Comparison of ENCODE assay signal across 8 mouse cellular contexts in genomic region chr7:45704046-45704559, GRCm38 (mm10). TPM values are rescaled to one million over a fixed set of nuclear protein-coding genes. Genes with fewer than 3 reads are reported as not detected.
DNase-seq lines count a peak whose midpoint lies in the region; ATAC-seq and TF ChIP-seq lines count a peak whose summit lies in the region.

No protein-coding gene starts in this region.

- TF ChIP-seq POLR2A in ES-Bruce4 (IDR thresholded peaks at IDR 0.05; ENCODE audit: insufficient read depth, low read length) = peak; percentile 32
- 0 out of 2 replicates have a peak, but pooled peaks have one; percentile 5 for TF ChIP-seq POLR2A in brain, embryonic 14.5 days (IDR thresholded peaks at IDR 0.05; ENCODE audit: borderline replicate concordance, extremely low read depth, insufficient read depth, insufficient read length, poor library complexity, severe bottlenecking)
- peak; percentile 37 for TF ChIP-seq POLR2A in olfactory bulb, adult 2 months (IDR thresholded peaks at IDR 0.05; ENCODE audit: insufficient read depth, low read depth, low read length)

- H3K9me3 ChIP-seq in ES-Bruce4 (replicated peaks; ENCODE audit: control insufficient read depth, insufficient read depth, low read length, poor library complexity, severe bottlenecking) = no peaks in the 10 kb centered on the region
- no peaks in the 10 kb centered on the region for H3K9me3 ChIP-seq in forebrain, embryonic 12.5 days
- no peaks in the 10 kb centered on the region for H3K9me3 ChIP-seq in liver, embryonic 16.5 days (replicated peaks; ENCODE audit: control insufficient read depth, low read length)

- TF ChIP-seq EP300 in ES-Bruce4 (IDR thresholded peaks at IDR 0.05; ENCODE audit: insufficient read depth, low read depth, low read length) = no peak

- WGBS in forebrain, embryonic 12.5 days = under 1% methylated on average over 13 of the region's 13 CpGs
- under 1% methylated on average over 13 of the region's 13 CpGs for WGBS in liver, embryonic 16.5 days (ENCODE audit: insufficient replicate concordance)
- WGBS in olfactory bulb, adult 2 months = 1% methylated on average over 13 of the region's 13 CpGs

- peak overlapping the region; percentile 99 for H3K4me2 ChIP-seq in forebrain, embryonic 12.5 days
- peak overlapping the region; percentile 97 for H3K4me2 ChIP-seq in liver, embryonic 16.5 days (ENCODE audit: low read depth, low read length)

- TF ChIP-seq CTCF in ES-Bruce4 (IDR thresholded peaks at IDR 0.05; ENCODE audit: low read depth, low read length) = no peak
- TF ChIP-seq CTCF in brain, embryonic 14.5 days (IDR thresholded peaks at IDR 0.05; ENCODE audit: borderline replicate concordance, extremely low read depth, insufficient read depth, insufficient read length) = no peak
- TF ChIP-seq CTCF in olfactory bulb, adult 2 months (IDR thresholded peaks at IDR 0.05; ENCODE audit: insufficient read depth, low read depth, low read length) = no peak

- peaks cover 7% of the 10 kb centered on the region for H3K4me1 ChIP-seq in ES-Bruce4 (ENCODE audit: control insufficient read depth, insufficient read depth, low read length)
- H3K4me1 ChIP-seq in forebrain, embryonic 12.5 days = peaks cover 83% of the 10 kb centered on the region
- peaks cover 52% of the 10 kb centered on the region for H3K4me1 ChIP-seq in liver, embryonic 16.5 days (ENCODE audit: control insufficient read depth, low read depth, low read length)
- peaks cover 45% of the 10 kb centered on the region for H3K4me1 ChIP-seq in olfactory bulb, adult 2 months (ENCODE audit: control insufficient read depth, insufficient read depth, low read length)

- intact Hi-C loops in heart, postnatal 10 days (cut with DNase I) = no loop called here

- peaks cover 3% of the 10 kb centered on the region; the same call in 1 of the 2 replicates for H3K27me3 ChIP-seq in ES-Bruce4 (ENCODE audit: control insufficient read depth, insufficient read depth, low read length, poor library complexity, severe bottlenecking)
- peaks cover 23% of the 10 kb centered on the region for H3K27me3 ChIP-seq in forebrain, embryonic 12.5 days
- peaks cover 25% of the 10 kb centered on the region for H3K27me3 ChIP-seq in liver, embryonic 16.5 days (ENCODE audit: control insufficient read depth, insufficient read depth, low read depth, low read length)

- H3K27ac ChIP-seq in ES-Bruce4 (ENCODE audit: insufficient read depth, low read length) = no peak overlapping the region
- H3K27ac ChIP-seq in forebrain, embryonic 12.5 days = peak overlapping the region; percentile 87
- H3K27ac ChIP-seq in liver, embryonic 16.5 days (ENCODE audit: low read length) = peak overlapping the region; percentile 18
- peak overlapping the region; percentile 98 for H3K27ac ChIP-seq in olfactory bulb, adult 2 months (ENCODE audit: insufficient read depth, low read depth, low read length)

- ATAC-seq in forebrain, embryonic 12.5 days (ENCODE audit: low FRiP score) = peak; percentile 40
- peak; percentile 59 for ATAC-seq in liver, embryonic 16.5 days (ENCODE audit: low read depth)

- H3K4me3 ChIP-seq in ES-Bruce4 (ENCODE audit: low read depth, low read length) = peak overlapping the region; percentile 66
- H3K4me3 ChIP-seq in forebrain, embryonic 12.5 days (replicated peaks) = peak overlapping the region; percentile 43
- H3K4me3 ChIP-seq in liver, embryonic 16.5 days (ENCODE audit: low read depth, low read length) = peak overlapping the region; percentile 66
- peak overlapping the region; percentile 55 for H3K4me3 ChIP-seq in olfactory bulb, adult 2 months (ENCODE audit: insufficient read depth, low read depth, low read length)

- DNase-seq in brain, embryonic 14.5 days (ENCODE audit: low read depth) = peak; percentile 96
- peak; percentile 80 to 84 for DNase-seq in heart, postnatal 10 days
- peak; percentile 69 to 81 for DNase-seq in kidney, postnatal 36 days
- DNase-seq in thymus, postnatal 4 days = peak; percentile 67

- peak overlapping the region; percentile 32 for H3K9ac ChIP-seq in ES-Bruce4 (ENCODE audit: low read depth, poor library complexity, severe bottlenecking)
- H3K9ac ChIP-seq in forebrain, embryonic 12.5 days = peak overlapping the region; percentile 56
- H3K9ac ChIP-seq in liver, embryonic 16.5 days (ENCODE audit: low read depth, low read length) = peak overlapping the region; percentile 29; the same call in 1 of the 2 replicates

- no peaks in the 10 kb centered on the region for H3K36me3 ChIP-seq in ES-Bruce4 (ENCODE audit: control insufficient read depth, insufficient read depth, low read length, poor library complexity, severe bottlenecking)
- H3K36me3 ChIP-seq in forebrain, embryonic 12.5 days (replicated peaks) = no peaks in the 10 kb centered on the region
- no peaks in the 10 kb centered on the region for H3K36me3 ChIP-seq in liver, embryonic 16.5 days (ENCODE audit: control insufficient read depth, insufficient read depth)

RNA-seq across cellular contexts. Expression of gene Dbp, which starts 0.8 kb away (rescaled TPM):
- polyA plus RNA-seq in ES-Bruce4 (2011; ENCODE audit: insufficient read depth, insufficient read length, low read depth, missing spikeins) = 6.7 and 6.9 TPM in 2 replicates
- 7.6 and 8.4 TPM in 2 replicates for polyA plus RNA-seq in brain, embryonic 14.5 days (2012; rRNA removed)
- 3.8 and 3.9 TPM in 2 replicates for polyA plus RNA-seq in forebrain, embryonic 12.5 days (2016; fragmentation: Nextera tagmentation; extraction: Ambion mirVana)
- total RNA-seq in heart, postnatal 10 days (2021) = 10 to 100 TPM; 22.7 to 29.8 TPM
- polyA plus RNA-seq in liver, embryonic 16.5 days (2015; fragmentation: Nextera tagmentation; extraction: Ambion mirVana) = 0.27 and 0.32 TPM in 2 replicates
- polyA plus RNA-seq in olfactory bulb, adult 2 months (2012; ENCODE audit: insufficient read depth, insufficient read length, low replicate concordance, missing spikeins) = 386 TPM in 1 of 2 replicates, not detected in the other

RNA-seq across cellular contexts. Expression of gene Car11, which starts 4.5 kb away (rescaled TPM):
- 6.0 and 9.7 TPM in 2 replicates for polyA plus RNA-seq in ES-Bruce4 (2011; ENCODE audit: insufficient read depth, insufficient read length, low read depth, missing spikeins)
- polyA plus RNA-seq in brain, embryonic 14.5 days (2012; rRNA removed) = 81.4 and 108 TPM in 2 replicates
- 10.2 and 11.0 TPM in 2 replicates for polyA plus RNA-seq in forebrain, embryonic 12.5 days (2016; fragmentation: Nextera tagmentation; extraction: Ambion mirVana)
- total RNA-seq in heart, postnatal 10 days (2021) = 1 to 10 TPM; 4.2 to 4.6 TPM
- 0.23 and 0.37 TPM in 2 replicates for polyA plus RNA-seq in liver, embryonic 16.5 days (2015; fragmentation: Nextera tagmentation; extraction: Ambion mirVana)
- polyA plus RNA-seq in olfactory bulb, adult 2 months (2012; ENCODE audit: insufficient read depth, insufficient read length, low replicate concordance, missing spikeins) = not detected in 2 replicates

RNA-seq across cellular contexts. Expression of gene Sec1, which starts 9.9 kb away (rescaled TPM):
- 1.1 and 1.4 TPM in 2 replicates for polyA plus RNA-seq in ES-Bruce4 (2011; ENCODE audit: insufficient read depth, insufficient read length, low read depth, missing spikeins)
- polyA plus RNA-seq in brain, embryonic 14.5 days (2012; rRNA removed) = 0.66 and 1.1 TPM in 2 replicates
- polyA plus RNA-seq in forebrain, embryonic 12.5 days (2016; fragmentation: Nextera tagmentation; extraction: Ambion mirVana) = 0.64 and 0.68 TPM in 2 replicates
- under 1 TPM in 1 of 2 experiments, not detected in 1; 0.22 TPM for total RNA-seq in heart, postnatal 10 days (2021)
- 0.05 TPM in 1 of 2 replicates, not detected in the other for polyA plus RNA-seq in liver, embryonic 16.5 days (2015; fragmentation: Nextera tagmentation; extraction: Ambion mirVana)
- not detected in 2 replicates for polyA plus RNA-seq in olfactory bulb, adult 2 months (2012; ENCODE audit: insufficient read depth, insufficient read length, low replicate concordance, missing spikeins)

RNA-seq across cellular contexts. Expression of gene Rpl18, which starts 11.2 kb away (rescaled TPM):
- 1,593 and 1,677 TPM in 2 replicates for polyA plus RNA-seq in ES-Bruce4 (2011; ENCODE audit: insufficient read depth, insufficient read length, low read depth, missing spikeins)
- 640 and 749 TPM in 2 replicates for polyA plus RNA-seq in brain, embryonic 14.5 days (2012; rRNA removed)
- polyA plus RNA-seq in forebrain, embryonic 12.5 days (2016; fragmentation: Nextera tagmentation; extraction: Ambion mirVana) = 707 and 745 TPM in 2 replicates
- 100 to 1,000 TPM; 698 to 700 TPM for total RNA-seq in heart, postnatal 10 days (2021)
- 460 and 502 TPM in 2 replicates for polyA plus RNA-seq in liver, embryonic 16.5 days (2015; fragmentation: Nextera tagmentation; extraction: Ambion mirVana)
- polyA plus RNA-seq in olfactory bulb, adult 2 months (2012; ENCODE audit: insufficient read depth, insufficient read length, low replicate concordance, missing spikeins) = not detected in 2 replicates

RNA-seq across cellular contexts. Expression of gene Sphk2, which starts 13.7 kb away (rescaled TPM):
- 10.4 and 11.1 TPM in 2 replicates for polyA plus RNA-seq in ES-Bruce4 (2011; ENCODE audit: insufficient read depth, insufficient read length, low read depth, missing spikeins)
- polyA plus RNA-seq in brain, embryonic 14.5 days (2012; rRNA removed) = 33.0 and 39.8 TPM in 2 replicates
- 26.5 and 30.1 TPM in 2 replicates for polyA plus RNA-seq in forebrain, embryonic 12.5 days (2016; fragmentation: Nextera tagmentation; extraction: Ambion mirVana)
- total RNA-seq in heart, postnatal 10 days (2021) = 10 to 100 TPM; 17.4 to 20.1 TPM
- polyA plus RNA-seq in liver, embryonic 16.5 days (2015; fragmentation: Nextera tagmentation; extraction: Ambion mirVana) = 11.0 and 13.9 TPM in 2 replicates
- not detected in 2 replicates for polyA plus RNA-seq in olfactory bulb, adult 2 months (2012; ENCODE audit: insufficient read depth, insufficient read length, low replicate concordance, missing spikeins)
